Mouse (Mus musculus) stomach, embryonic 15.5 days (tissue): Measurements from ENCODE around the gene Sbf1. TPM values are rescaled to one million over a fixed set of nuclear protein-coding genes. Genes with fewer than 3 reads are reported as not detected.

Experiments used
- ATAC-seq: fragments of 200-750 bp; cut with Nextera tagmentation; 2 replicates; pipeline ENCODE4 v1.8.0; 2017; ENCODE audit warnings: low read depth, moderate number of reproducible peaks, moderate TSS enrichment; ENCODE audit not compliant: insufficient read depth, low FRiP score
- H3K27ac ChIP-seq: fragments of 300-500 bp; sonication (generic); 2 replicates; pipeline ENCODE4 v1.5.1; 2015; ENCODE audit warnings: mild to moderate bottlenecking, inconsistent platforms
- H3K27me3 ChIP-seq: fragments of 300-500 bp; sonication (generic); replicated peaks from 2 replicates; pipeline ENCODE4 v1.6.1; 2015; ENCODE audit warnings: inconsistent platforms
- H3K36me3 ChIP-seq: fragments of 300-500 bp; sonication (generic); 2 replicates; pipeline ENCODE4 v1.6.1; 2015; ENCODE audit warnings: inconsistent platforms
- H3K4me1 ChIP-seq: fragments of 300-500 bp; sonication (generic); 2 replicates; pipeline ENCODE4 v1.6.1; 2015; ENCODE audit warnings: inconsistent platforms
- H3K4me2 ChIP-seq: fragments of 300-500 bp; sonication (generic); 2 replicates; pipeline ENCODE4 v1.6.1; 2015; ENCODE audit warnings: mild to moderate bottlenecking, inconsistent platforms
- H3K4me3 ChIP-seq: fragments of 300-500 bp; sonication (generic); replicated peaks from 2 replicates; pipeline ENCODE4 v1.5.1; 2015; ENCODE audit warnings: inconsistent platforms
- H3K9ac ChIP-seq: fragments of 300-500 bp; sonication (generic); 2 replicates; pipeline ENCODE4 v1.6.1; 2015; ENCODE audit warnings: inconsistent platforms
- H3K9me3 ChIP-seq: fragments of 300-500 bp; sonication (generic); 2 replicates; pipeline ENCODE4 v1.6.1; 2016; ENCODE audit warnings: inconsistent platforms
- WGBS: fragments of 180-500 bp; shearing (Covaris S2); methylation state at CpG from one replicate; pipeline ENCODE4 v1.1.7; 2015; 5-methylcytosine and 5-hydroxymethylcytosine counted together
- polyA plus RNA-seq: library from polyadenylated mRNA; unstranded; fragments of >200 nt; fragmentation: Nextera tagmentation; extraction: Ambion mirVana; gene quantifications from 2 replicates; pipeline ENCODE4 v1.2.1, GENCODE M21; 2015

Gene Sbf1
- polyA plus RNA-seq, 1 experiment from 2014 or later: 45.3 TPM

DNA sequence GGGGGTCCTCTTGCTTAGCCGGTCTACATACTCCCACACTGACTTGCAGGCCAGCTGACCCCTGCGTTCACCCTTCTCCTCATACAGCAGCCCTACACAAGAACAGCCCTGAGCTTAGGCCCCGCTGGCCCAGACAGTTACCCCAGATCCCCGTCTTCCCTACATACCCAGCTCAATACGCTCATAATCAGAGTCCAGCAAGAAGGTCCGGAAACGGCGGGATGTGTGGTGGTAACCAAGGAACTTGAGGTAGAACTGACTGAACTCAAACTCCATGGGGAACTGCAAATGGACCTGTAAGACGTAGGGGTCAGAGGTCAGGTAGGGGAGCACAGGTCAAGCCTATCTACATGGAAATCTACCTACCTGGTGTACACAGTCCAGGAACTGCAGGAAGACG lies 21.3 kb downstream of the Sbf1 start:
- Histone ChIP-seq H3K4me1 (no peaks in the 10 kb centered on the region), H3K4me2 (no peak overlapping the region), H3K27ac (no peak overlapping the region), H3K9ac (no peak overlapping the region), H3K9me3 (no peaks in the 10 kb centered on the region), H3K36me3 (peaks cover 58% of the 10 kb centered on the region), H3K4me3 (no peak overlapping the region), H3K27me3 (no peaks in the 10 kb centered on the region)
- 91% methylated on average over 10 of the region's 10 CpGs for WGBS
- ATAC-seq: no peak

DNA sequence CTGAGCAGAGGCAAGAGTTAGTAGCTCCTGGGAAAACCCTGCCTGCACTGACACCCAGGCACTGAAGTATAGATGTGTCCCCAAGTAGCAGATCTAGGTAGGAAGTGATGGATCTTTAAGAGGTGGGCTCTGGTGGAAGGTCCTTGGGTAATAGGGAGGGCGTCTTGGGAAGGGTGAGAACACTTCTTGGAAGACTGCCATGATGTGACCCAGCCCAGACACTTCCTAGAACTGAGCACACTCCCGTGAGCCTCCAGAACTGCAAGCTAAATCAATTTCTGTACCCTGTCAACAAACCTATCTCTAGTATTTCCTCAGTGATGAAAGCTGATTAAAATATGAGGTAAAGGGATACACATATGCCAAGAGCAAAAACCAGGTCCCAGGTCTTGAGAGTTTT lies 22.3 kb downstream of the Sbf1 start:
- 50% methylated on average over 2 of the region's 2 CpGs for WGBS
- Histone ChIP-seq H3K4me3 (no peak overlapping the region), H3K4me1 (no peaks in the 10 kb centered on the region), H3K9ac (no peak overlapping the region), H3K27me3 (no peaks in the 10 kb centered on the region), H3K4me2 (no peak overlapping the region), H3K27ac (no peak overlapping the region), H3K36me3 (peaks cover 63% of the 10 kb centered on the region), H3K9me3 (no peaks in the 10 kb centered on the region)
- ATAC-seq: no peak

DNA sequence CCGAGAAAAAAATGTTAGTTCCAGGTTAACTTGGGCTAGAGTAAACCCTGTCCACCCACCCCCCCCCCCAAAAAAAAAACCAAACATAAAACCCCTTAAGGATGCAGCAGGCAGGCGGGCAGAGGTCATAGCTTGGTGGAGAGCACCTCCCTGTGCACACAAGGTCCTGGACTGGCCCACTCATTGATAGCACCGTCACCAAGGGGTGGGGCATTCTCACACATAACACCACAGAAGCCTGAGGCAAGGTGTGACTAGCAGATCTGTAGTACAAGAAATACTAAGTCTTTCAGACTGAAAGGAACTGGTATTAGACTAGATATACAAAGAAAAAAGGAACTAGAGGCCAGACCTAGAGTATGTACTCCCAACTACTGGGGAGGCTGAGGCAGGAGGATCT lies 23.6 kb downstream of the Sbf1 start:
- no peak overlapping the region for H3K27ac ChIP-seq
- no peak overlapping the region for H3K4me3 ChIP-seq
- peaks cover 68% of the 10 kb centered on the region for H3K36me3 ChIP-seq
- no peak for ATAC-seq
- no peak overlapping the region for H3K9ac ChIP-seq
- 74% methylated on average over 3 of the region's 3 CpGs for WGBS
- H3K9me3 ChIP-seq: no peaks in the 10 kb centered on the region
- H3K4me2 ChIP-seq: no peak overlapping the region
- no peaks in the 10 kb centered on the region for H3K27me3 ChIP-seq
- H3K4me1 ChIP-seq: no peaks in the 10 kb centered on the region

DNA sequence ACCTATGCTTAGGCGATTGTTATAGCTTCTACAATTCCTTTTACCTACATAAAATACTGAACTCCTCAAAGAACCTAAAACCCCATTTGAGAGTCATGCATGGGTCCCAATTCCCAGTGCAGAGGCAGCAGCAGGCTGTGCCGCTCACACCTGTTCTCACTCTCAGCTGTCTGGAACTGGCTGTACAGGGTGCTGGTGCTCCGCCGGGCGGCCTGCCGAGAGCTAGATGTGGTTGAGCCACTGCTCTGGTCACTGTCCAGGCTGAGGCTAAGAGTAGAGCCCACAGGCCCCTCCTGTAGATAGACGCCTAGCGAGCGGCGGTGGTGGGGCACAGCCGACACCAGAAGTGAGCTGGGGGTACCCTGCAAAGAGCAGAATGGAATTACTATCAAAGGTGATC lies 25.7 kb downstream of the Sbf1 start:
- H3K4me2 ChIP-seq: no peak overlapping the region
- ATAC-seq: no peak
- H3K4me3 ChIP-seq: no peak overlapping the region
- no peaks in the 10 kb centered on the region for H3K27me3 ChIP-seq
- no peaks in the 10 kb centered on the region for H3K9me3 ChIP-seq
- peaks cover 58% of the 10 kb centered on the region for H3K36me3 ChIP-seq
- no peaks in the 10 kb centered on the region for H3K4me1 ChIP-seq
- H3K27ac ChIP-seq: no peak overlapping the region
- H3K9ac ChIP-seq: no peak overlapping the region
- 91% methylated on average over 11 of the region's 11 CpGs for WGBS

DNA sequence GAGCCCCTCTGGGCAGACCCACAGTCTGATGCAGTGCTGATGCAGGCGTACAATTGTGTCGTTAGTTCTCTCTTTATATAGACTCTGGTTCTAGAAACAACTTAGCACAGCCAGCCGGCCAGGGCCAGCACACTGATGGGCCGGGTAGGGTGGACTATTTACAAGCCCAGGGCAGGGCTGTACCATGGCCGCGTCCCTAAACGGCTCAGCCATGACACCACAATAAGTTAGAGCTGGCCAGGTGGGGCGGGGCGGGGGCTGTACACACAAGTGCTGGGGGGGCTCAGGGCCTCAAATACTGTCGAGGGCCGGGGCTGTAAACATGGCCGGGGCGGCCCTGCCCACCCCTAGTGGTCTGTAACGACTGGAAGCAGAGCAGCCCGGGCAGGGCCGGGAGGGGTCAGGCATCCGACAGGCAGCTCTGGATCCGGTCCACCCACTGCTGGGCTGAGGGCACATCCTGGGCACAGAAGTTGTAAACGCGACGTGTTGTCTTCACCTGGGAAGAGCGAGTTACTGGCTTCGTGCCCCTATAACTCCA lies 26.8 kb downstream of the Sbf1 start:
- no peak for ATAC-seq
- Histone ChIP-seq H3K4me3 (no peak overlapping the region), H3K27ac (no peak overlapping the region), H3K9ac (no peak overlapping the region), H3K4me1 (no peaks in the 10 kb centered on the region), H3K36me3 (peaks cover 46% of the 10 kb centered on the region), H3K4me2 (no peak overlapping the region), H3K27me3 (no peaks in the 10 kb centered on the region), H3K9me3 (no peaks in the 10 kb centered on the region)
- WGBS: 85% methylated on average over 23 of the region's 23 CpGs

DNA sequence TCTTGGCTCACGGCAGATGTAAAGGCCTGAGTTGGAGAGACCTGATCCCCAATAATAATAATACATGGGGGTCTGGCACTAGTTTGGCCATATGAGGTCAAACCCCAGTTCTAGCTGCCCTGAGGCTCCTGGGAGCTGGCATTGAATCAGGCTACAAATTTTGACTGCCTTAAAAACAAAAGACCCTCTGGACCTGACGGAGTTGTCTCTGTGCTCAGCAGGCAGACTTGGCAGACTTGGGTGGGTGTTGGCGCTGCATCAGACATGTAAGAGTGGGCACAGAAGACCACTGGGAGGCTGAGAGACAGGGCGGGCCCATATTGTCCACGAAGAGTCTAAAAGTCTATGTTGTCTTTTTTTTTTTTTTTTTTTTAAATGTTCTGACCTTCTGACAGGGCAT lies 28.5 kb downstream of the Sbf1 start:
- 87% methylated on average over 5 of the region's 5 CpGs for WGBS
- no peak for ATAC-seq
- Histone ChIP-seq H3K4me2 (no peak overlapping the region), H3K9me3 (no peaks in the 10 kb centered on the region), H3K9ac (no peak overlapping the region), H3K4me3 (no peak overlapping the region), H3K4me1 (no peaks in the 10 kb centered on the region), H3K27ac (no peak overlapping the region), H3K27me3 (no peaks in the 10 kb centered on the region), H3K36me3 (peaks cover 36% of the 10 kb centered on the region)

DNA sequence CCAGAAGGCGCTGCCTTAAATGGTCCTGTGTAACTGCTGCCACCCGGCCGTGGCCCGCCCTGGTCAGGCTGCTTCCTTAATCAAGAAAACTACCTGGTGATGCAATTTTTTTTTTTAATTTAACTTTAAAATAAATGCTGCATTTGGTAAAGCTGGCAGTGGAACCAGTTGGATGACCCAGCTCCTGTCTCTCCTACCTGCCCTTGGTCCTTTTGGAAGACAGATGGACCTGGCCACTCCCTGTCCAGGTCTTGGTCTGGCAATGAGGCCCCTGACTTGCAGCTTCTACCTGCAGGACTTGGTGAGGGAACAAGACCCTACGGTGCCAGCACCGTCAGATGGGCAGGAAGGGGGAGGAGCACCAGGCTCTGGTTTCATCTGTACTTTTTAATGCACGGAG lies 29.0 kb downstream of the Sbf1 start:
- Histone ChIP-seq H3K9me3 (no peaks in the 10 kb centered on the region), H3K4me1 (no peaks in the 10 kb centered on the region), H3K36me3 (peaks cover 36% of the 10 kb centered on the region), H3K9ac (no peak overlapping the region), H3K4me3 (no peak overlapping the region), H3K27ac (no peak overlapping the region), H3K4me2 (no peak overlapping the region), H3K27me3 (no peaks in the 10 kb centered on the region)
- 77% methylated on average over 7 of the region's 7 CpGs for WGBS
- no peak for ATAC-seq

DNA sequence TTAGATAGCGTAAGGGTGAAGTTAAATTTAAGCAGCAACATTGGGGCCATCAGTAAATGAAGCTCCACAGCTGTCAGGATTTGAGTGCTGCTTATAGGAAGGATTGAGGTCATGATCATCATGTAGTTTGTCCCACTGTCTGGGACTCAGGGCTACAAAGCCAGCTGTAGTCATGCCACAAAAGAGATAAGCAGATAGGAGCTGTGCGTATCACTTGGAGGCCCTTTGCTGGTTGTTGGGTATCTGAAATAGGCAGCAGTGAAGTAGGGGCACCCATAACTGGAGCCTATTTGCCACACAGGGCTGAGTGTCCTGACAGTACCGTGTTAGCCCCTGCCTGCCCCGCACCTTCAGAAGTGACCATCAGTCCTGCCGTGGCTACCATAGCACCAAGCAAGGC lies 29.6 kb downstream of the Sbf1 start:
- ATAC-seq: peak; percentile 51; the same call in 1 of the 2 replicates
- H3K27ac ChIP-seq: no peak overlapping the region
- H3K9ac ChIP-seq: no peak overlapping the region
- no peaks in the 10 kb centered on the region for H3K9me3 ChIP-seq
- no peak overlapping the region for H3K4me3 ChIP-seq
- no peaks in the 10 kb centered on the region for H3K27me3 ChIP-seq
- H3K36me3 ChIP-seq: peaks cover 39% of the 10 kb centered on the region
- no peak overlapping the region for H3K4me2 ChIP-seq
- no peaks in the 10 kb centered on the region for H3K4me1 ChIP-seq
- WGBS: 88% methylated on average over 5 of the region's 5 CpGs

DNA sequence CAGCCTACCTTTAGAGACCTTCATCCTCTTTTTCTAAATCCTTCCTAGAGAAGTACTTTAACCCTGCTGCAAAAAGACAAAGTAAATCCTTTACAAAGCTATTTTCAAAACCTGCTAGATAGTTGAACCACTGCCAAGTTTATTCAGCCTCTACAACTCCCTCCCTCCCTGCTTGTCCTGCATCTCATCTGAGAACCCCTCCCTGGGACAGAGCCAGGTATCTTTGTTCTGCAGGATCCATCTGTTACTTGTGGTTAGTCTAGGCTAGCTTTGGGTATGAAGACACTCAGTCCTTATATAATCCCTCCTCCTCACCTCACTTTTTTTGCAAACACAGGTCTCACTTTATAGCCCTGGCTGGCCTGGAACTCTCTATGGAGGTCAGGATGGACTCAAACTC lies 30.1 kb downstream of the Sbf1 start:
- no peaks in the 10 kb centered on the region for H3K27me3 ChIP-seq
- H3K4me1 ChIP-seq: no peaks in the 10 kb centered on the region
- no peak for ATAC-seq
- peaks cover 43% of the 10 kb centered on the region for H3K36me3 ChIP-seq
- no peak overlapping the region for H3K27ac ChIP-seq
- H3K9ac ChIP-seq: no peak overlapping the region
- no peaks in the 10 kb centered on the region for H3K9me3 ChIP-seq
- no peak overlapping the region for H3K4me3 ChIP-seq
- no peak overlapping the region for H3K4me2 ChIP-seq

DNA sequence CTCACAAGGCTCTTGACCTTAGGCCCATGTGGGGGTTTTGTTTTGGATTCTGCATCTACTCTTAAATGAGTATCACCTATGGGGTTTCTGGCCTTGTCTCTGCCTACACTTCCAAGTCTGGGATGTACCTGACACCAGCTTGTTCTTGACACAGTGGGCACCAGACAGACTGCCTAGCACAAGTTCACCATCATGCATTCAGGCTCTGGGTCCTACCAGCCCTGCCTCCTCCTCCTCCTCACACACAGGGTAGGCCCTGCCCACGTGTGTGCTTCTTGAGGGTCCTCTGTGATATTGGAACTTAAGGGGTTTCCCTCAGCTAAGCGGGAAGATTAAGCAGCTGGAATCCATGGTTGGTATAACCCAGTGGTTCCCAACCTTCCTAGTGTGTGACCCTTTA lies 31.0 kb downstream of the Sbf1 start:
- WGBS: 78% methylated on average over 2 of the region's 2 CpGs
- no peaks in the 10 kb centered on the region for H3K27me3 ChIP-seq
- H3K9me3 ChIP-seq: no peaks in the 10 kb centered on the region
- no peak overlapping the region for H3K4me2 ChIP-seq
- H3K4me3 ChIP-seq: no peak overlapping the region
- H3K36me3 ChIP-seq: peaks cover 40% of the 10 kb centered on the region
- no peaks in the 10 kb centered on the region for H3K4me1 ChIP-seq
- no peak overlapping the region for H3K27ac ChIP-seq
- no peak for ATAC-seq
- H3K9ac ChIP-seq: no peak overlapping the region

DNA sequence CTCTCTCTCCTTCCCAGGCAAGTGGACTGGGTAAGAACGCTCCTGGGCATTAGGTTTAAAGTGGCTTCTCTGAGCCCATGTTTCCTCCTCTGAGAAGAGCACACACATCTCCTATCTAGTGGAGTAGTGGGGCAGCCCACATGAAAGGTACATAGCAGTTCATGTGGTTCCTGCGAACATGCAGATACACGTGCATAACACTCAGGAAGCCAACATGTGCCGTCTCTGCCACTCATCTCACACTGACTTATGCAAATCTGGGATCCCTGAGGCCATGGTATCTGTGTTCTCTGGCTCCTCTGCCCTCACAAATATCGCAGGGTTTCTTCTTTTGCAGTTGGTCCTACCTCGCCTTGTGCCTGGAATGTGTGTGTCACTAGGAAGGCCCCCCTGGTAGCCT lies 32.6 kb downstream of the Sbf1 start:
- Histone ChIP-seq H3K9me3 (no peaks in the 10 kb centered on the region), H3K9ac (no peak overlapping the region), H3K27ac (no peak overlapping the region), H3K27me3 (no peaks in the 10 kb centered on the region), H3K36me3 (peaks cover 35% of the 10 kb centered on the region), H3K4me1 (no peaks in the 10 kb centered on the region), H3K4me3 (no peak overlapping the region), H3K4me2 (no peak overlapping the region)
- WGBS: 88% methylated on average over 6 of the region's 6 CpGs
- ATAC-seq: no peak

DNA sequence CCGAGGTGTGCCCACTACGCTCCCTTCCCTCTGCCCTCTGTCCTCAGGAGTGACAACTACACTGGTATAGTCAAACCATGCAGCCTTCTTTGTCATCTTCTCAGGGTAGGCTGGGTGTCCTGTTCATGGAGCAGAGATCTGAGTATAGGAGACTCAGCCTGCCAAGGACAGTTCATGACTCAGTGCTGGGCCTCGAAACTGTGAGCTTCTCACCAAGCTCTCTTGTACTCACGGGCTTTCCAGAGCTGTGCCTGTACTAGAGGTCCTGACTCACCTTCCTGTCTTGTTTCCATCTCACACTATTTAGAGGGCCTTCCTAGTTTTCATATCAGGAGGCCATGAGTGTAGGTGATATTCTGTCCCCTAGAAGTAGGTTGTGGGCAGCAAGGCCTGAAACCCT lies 37.7 kb downstream of the Sbf1 start:
- H3K4me3 ChIP-seq: no peak overlapping the region
- H3K4me1 ChIP-seq: no peaks in the 10 kb centered on the region
- 96% methylated on average over 4 of the region's 4 CpGs for WGBS
- no peak overlapping the region for H3K27ac ChIP-seq
- H3K36me3 ChIP-seq: peaks cover 43% of the 10 kb centered on the region
- H3K9me3 ChIP-seq: no peaks in the 10 kb centered on the region
- no peak overlapping the region for H3K9ac ChIP-seq
- ATAC-seq: no peak
- no peaks in the 10 kb centered on the region for H3K27me3 ChIP-seq
- H3K4me2 ChIP-seq: no peak overlapping the region

DNA sequence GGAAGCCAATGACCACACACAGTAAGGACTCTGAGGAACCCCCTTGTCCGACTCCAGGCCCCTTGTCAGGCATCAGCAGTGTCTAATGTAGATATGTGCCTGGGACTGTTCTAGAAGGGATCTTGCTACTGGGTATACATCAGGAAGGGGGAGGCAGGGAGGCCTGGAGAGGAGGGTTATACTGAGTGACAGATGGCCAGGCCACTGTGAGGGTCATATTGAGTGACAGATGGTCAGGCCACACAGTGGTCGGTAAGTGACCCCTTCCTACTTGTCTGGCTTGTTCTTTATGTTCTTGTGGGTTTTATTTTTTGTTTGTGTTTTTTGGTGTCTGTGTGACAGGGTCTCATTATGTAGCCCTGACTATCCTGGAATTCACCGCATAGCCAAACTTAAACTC lies 39.6 kb downstream of the Sbf1 start:
- Histone ChIP-seq H3K36me3 (peaks cover 39% of the 10 kb centered on the region), H3K9ac (no peak overlapping the region), H3K4me3 (no peak overlapping the region), H3K4me2 (no peak overlapping the region), H3K4me1 (no peaks in the 10 kb centered on the region), H3K27ac (no peak overlapping the region), H3K9me3 (no peaks in the 10 kb centered on the region), H3K27me3 (no peaks in the 10 kb centered on the region)
- 85% methylated on average over 3 of the region's 3 CpGs for WGBS
- ATAC-seq: no peak
